Mouse (Mus musculus) forebrain, embryonic 12.5 days (tissue): ENCODE measurements around the gene Arfgef2. TPM values are rescaled to one million over a fixed set of nuclear protein-coding genes. Genes with fewer than 3 reads are reported as not detected.

Experiments used
- ATAC-seq: fragments of 200-750 bp; cut with Nextera tagmentation; 2 replicates; pipeline ENCODE4 v1.8.0; 2017; ENCODE audit warnings: moderate TSS enrichment; ENCODE audit not compliant: low FRiP score
- H3K27ac ChIP-seq: fragments of 300-500 bp; sonication (generic); 2 replicates; pipeline ENCODE4 v1.5.1; 2016; ENCODE audit warnings: mild to moderate bottlenecking
- H3K27me3 ChIP-seq: fragments of 300-500 bp; sonication (generic); 2 replicates; pipeline ENCODE4 v1.6.1; 2016; ENCODE audit warnings: mild to moderate bottlenecking
- H3K36me3 ChIP-seq: fragments of 300-500 bp; sonication (generic); replicated peaks from 2 replicates; pipeline ENCODE4 v1.6.1; 2016; ENCODE audit warnings: mild to moderate bottlenecking
- H3K4me1 ChIP-seq: fragments of 300-500 bp; sonication (generic); 2 replicates; pipeline ENCODE4 v1.6.1; 2016
- H3K4me2 ChIP-seq: fragments of 300-500 bp; sonication (generic); 2 replicates; pipeline ENCODE4 v1.6.1; 2016; ENCODE audit warnings: mild to moderate bottlenecking, moderate library complexity
- H3K4me3 ChIP-seq: fragments of 300-500 bp; sonication (generic); replicated peaks from 2 replicates; pipeline ENCODE4 v1.5.1; 2016; ENCODE audit warnings: mild to moderate bottlenecking
- H3K9ac ChIP-seq: fragments of 300-500 bp; sonication (generic); 2 replicates; pipeline ENCODE4 v1.6.1; 2016; ENCODE audit warnings: mild to moderate bottlenecking
- H3K9me3 ChIP-seq: fragments of 300-500 bp; sonication (generic); 2 replicates; pipeline ENCODE4 v1.6.1; 2016
- WGBS: fragments of 180-500 bp; shearing (Covaris S2); methylation state at CpG from one replicate; pipeline ENCODE4 v1.1.7; 2016; 5-methylcytosine and 5-hydroxymethylcytosine counted together
- polyA plus RNA-seq: library from polyadenylated mRNA; unstranded; fragments of >200 nt; fragmentation: Nextera tagmentation; extraction: Ambion mirVana; gene quantifications from 2 replicates; pipeline ENCODE4 v1.2.1, GENCODE M21; 2016

The Arfgef2 gene
- polyA plus RNA-seq, 1 experiment from 2014 or later = 5.8 TPM

DNA sequence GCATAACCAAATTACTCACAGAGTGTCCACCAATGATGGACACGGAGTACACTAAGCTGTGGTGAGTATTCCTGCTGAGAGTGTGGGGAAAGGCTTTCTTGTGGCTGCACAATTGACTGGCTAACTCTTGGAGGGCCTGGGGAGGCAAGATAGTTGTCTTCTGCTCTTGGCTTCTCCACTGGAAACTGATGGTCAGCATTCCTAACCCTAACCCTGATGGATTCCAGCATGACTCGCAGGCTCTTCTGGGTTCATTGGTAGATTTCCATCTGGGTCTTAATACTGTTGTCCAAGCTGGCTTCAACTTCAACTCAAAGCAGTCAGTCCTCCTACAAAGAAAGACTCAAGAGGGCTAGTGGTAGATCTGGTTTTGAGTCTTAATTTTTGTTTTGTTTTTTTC lies 137.8 kb downstream of the Arfgef2 start:
- Histone ChIP-seq H3K9me3 (no peaks in the 10 kb centered on the region), H3K4me2 (no peak overlapping the region), H3K36me3 (peaks cover 91% of the 10 kb centered on the region), H3K4me3 (no peak overlapping the region), H3K27ac (no peak overlapping the region), H3K27me3 (no peaks in the 10 kb centered on the region), H3K9ac (no peak overlapping the region), H3K4me1 (no peaks in the 10 kb centered on the region)
- 91% methylated on average over 2 of the region's 2 CpGs for WGBS
- ATAC-seq = no peak

DNA sequence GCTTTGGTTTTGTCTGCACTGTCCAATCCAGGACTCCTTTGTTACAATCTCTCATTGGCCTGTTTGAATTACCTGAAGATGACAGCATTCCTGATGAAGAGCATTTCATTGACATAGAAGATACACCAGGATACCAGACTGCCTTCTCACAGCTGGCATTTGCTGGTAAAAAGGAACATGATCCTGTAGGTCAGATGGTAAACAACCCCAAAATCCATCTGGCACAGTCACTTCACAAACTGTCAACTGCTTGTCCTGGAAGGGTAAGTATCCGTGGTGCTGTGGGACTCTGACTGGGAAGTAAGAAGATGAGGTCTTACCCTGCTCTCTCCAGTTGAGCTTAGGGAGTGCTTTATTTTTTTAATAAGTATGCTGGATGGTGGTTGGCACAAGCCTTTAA lies 139.0 kb downstream of the Arfgef2 start:
- Histone ChIP-seq H3K27ac (no peak overlapping the region), H3K36me3 (peaks cover 92% of the 10 kb centered on the region), H3K4me3 (no peak overlapping the region), H3K4me1 (no peaks in the 10 kb centered on the region), H3K4me2 (no peak overlapping the region), H3K27me3 (no peaks in the 10 kb centered on the region), H3K9ac (no peak overlapping the region), H3K9me3 (no peaks in the 10 kb centered on the region)
- no peak for ATAC-seq
- WGBS = 94% methylated on average over 1 of the region's 1 CpGs

DNA sequence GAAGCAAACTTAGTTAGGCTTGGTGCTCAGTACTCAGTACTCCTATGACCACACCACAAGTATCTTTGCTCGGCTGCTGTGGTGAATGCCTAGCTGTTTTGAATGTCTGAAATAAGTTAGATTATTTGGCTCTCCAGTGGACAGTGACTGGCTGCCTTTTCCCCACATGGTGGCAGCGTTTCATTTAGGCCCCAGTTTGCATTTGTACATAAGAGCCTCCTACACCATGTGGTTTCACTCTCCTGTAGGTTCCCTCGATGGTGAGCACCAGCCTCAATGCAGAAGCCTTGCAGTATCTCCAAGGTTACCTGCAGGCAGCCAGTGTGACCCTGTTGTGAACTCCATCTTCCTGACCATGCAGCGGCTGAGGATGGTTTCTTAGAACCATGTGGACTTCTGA lies 140.1 kb downstream of the Arfgef2 start:
- no peak overlapping the region for H3K27ac ChIP-seq
- no peak for ATAC-seq
- no peaks in the 10 kb centered on the region for H3K9me3 ChIP-seq
- H3K4me2 ChIP-seq = no peak overlapping the region
- no peak overlapping the region for H3K4me3 ChIP-seq
- no peaks in the 10 kb centered on the region for H3K27me3 ChIP-seq
- H3K9ac ChIP-seq = no peak overlapping the region
- 77% methylated on average over 4 of the region's 4 CpGs for WGBS
- no peaks in the 10 kb centered on the region for H3K4me1 ChIP-seq
- peaks cover 95% of the 10 kb centered on the region for H3K36me3 ChIP-seq

Other genes with a start within 250 kb of the Arfgef2 start
- gene Prex1, start 91.8 kb upstream of the Arfgef2 start, polyA plus RNA-seq = 29.9 and 30.7 TPM in 2 replicates
- 10.0 and 11.1 TPM in 2 replicates for gene Trp53rkb, start 13.1 kb upstream of the Arfgef2 start, polyA plus RNA-seq
- 173 and 188 TPM in 2 replicates for gene Cse1l, start 100.5 kb downstream of the Arfgef2 start, polyA plus RNA-seq
- gene Stau1, start 190.7 kb downstream of the Arfgef2 start, polyA plus RNA-seq = 121 and 125 TPM in 2 replicates
- 55.9 and 56.6 TPM in 2 replicates for gene Ddx27, start 209.6 kb downstream of the Arfgef2 start, polyA plus RNA-seq